Mouse (Mus musculus): ENCODE results near the gene Sulf2.
"Not testable (repeated sequence)": the region's sequence is repeated elsewhere in the genome, so short reads cannot be mapped to it uniquely, and the experiment has no call there.

Gene Sulf2

GRCm38 (mm10) chr2:166155454-166155815 is at the start of gene Sulf2:
Gene Sulf2 (minus strand): TSS chr2:166155663.
- DNase-seq (ENCODE audit: extremely low spot score, low read depth, low spot score): peak; percentile 54

GRCm38 (mm10) chr2:166204174-166204573 is 48.7 kb upstream of the Sulf2 start:
- no peak for DNase-seq (ENCODE audit: extremely low spot score, low read depth, low spot score)

GRCm38 (mm10) chr2:166203647-166204046 is 48.2 kb upstream of the Sulf2 start:
- no peak for DNase-seq (ENCODE audit: extremely low spot score, low read depth, low spot score)

- DNase-seq (ENCODE audit: extremely low spot score, low read depth, low spot score): no peak
These were observed 42.5 kb upstream of the Sulf2 start for GRCm38 (mm10) chr2:166197964-166198363.

- no peak for DNase-seq (ENCODE audit: extremely low spot score, low read depth, low spot score)
These were observed 41.6 kb upstream of the Sulf2 start for GRCm38 (mm10) chr2:166197064-166197463.

GRCm38 (mm10) chr2:166196080-166196786 is 40.8 kb upstream of the Sulf2 start:
- DNase-seq (ENCODE audit: extremely low spot score, low read depth, low spot score): no peak

- no peak for DNase-seq (ENCODE audit: extremely low spot score, low read depth, low spot score)
These were observed 39.6 kb upstream of the Sulf2 start for GRCm38 (mm10) chr2:166195041-166195440.

GRCm38 (mm10) chr2:166194112-166194758 is 38.8 kb upstream of the Sulf2 start:
- no peak for DNase-seq (ENCODE audit: extremely low spot score, low read depth, low spot score)

GRCm38 (mm10) chr2:166193509-166193908 is 38.0 kb upstream of the Sulf2 start:
- DNase-seq (ENCODE audit: extremely low spot score, low read depth, low spot score): no peak

- no peak for DNase-seq (ENCODE audit: extremely low spot score, low read depth, low spot score)
These were observed 35.4 kb upstream of the Sulf2 start for GRCm38 (mm10) chr2:166190816-166191215.

GRCm38 (mm10) chr2:166189191-166189590 is 33.7 kb upstream of the Sulf2 start:
- DNase-seq (ENCODE audit: extremely low spot score, low read depth, low spot score): no peak

GRCm38 (mm10) chr2:166187874-166188453 is 32.5 kb upstream of the Sulf2 start:
- not testable (repeated sequence) for DNase-seq (ENCODE audit: extremely low spot score, low read depth, low spot score)

GRCm38 (mm10) chr2:166187319-166187718 is 31.9 kb upstream of the Sulf2 start:
- not testable (repeated sequence) for DNase-seq (ENCODE audit: extremely low spot score, low read depth, low spot score)

GRCm38 (mm10) chr2:166186244-166186948 is 30.9 kb upstream of the Sulf2 start:
- no peak for DNase-seq (ENCODE audit: extremely low spot score, low read depth, low spot score)

GRCm38 (mm10) chr2:166185768-166186167 is 30.3 kb upstream of the Sulf2 start:
- DNase-seq (ENCODE audit: extremely low spot score, low read depth, low spot score): no peak

- no peak for DNase-seq (ENCODE audit: extremely low spot score, low read depth, low spot score)
These were observed 29.0 kb upstream of the Sulf2 start for GRCm38 (mm10) chr2:166184417-166184816.

- no peak for DNase-seq (ENCODE audit: extremely low spot score, low read depth, low spot score)
These were observed 26.7 kb upstream of the Sulf2 start for GRCm38 (mm10) chr2:166182009-166182685.

GRCm38 (mm10) chr2:166180744-166181508 is 25.5 kb upstream of the Sulf2 start:
- DNase-seq (ENCODE audit: extremely low spot score, low read depth, low spot score): no peak

- DNase-seq (ENCODE audit: extremely low spot score, low read depth, low spot score): no peak
These were observed 24.7 kb upstream of the Sulf2 start for GRCm38 (mm10) chr2:166180136-166180649.

GRCm38 (mm10) chr2:166179457-166180101 is 24.1 kb upstream of the Sulf2 start:
- no peak for DNase-seq (ENCODE audit: extremely low spot score, low read depth, low spot score)

All from hindlimb bud, embryonic 11.5 days (tissue).